Mouse (Mus musculus): ENCODE measurements at regions not wholly inside any gene's neighbourhood (a gene's known extent, or its start where the extent isn't known, plus 50 kb on each side); places are given as distances from the start of the nearest gene placed in this dataset.
A peak's percentile ranks its signal among the peaks of the same experiment; 100 is the strongest.

GRCm38 (mm10) chr2:147292387-147293293, 69.1 kb upstream of the Pax1 start:
- Histone ChIP-seq H3K27me3 (ENCODE audit: control insufficient read depth, insufficient read depth, low read length) (no peaks in the 10 kb centered on the region), H3K4me1 (ENCODE audit: control insufficient read depth, insufficient read depth, low read length) (no peaks in the 10 kb centered on the region), H3K9ac (replicated peaks; ENCODE audit: low read depth, low read length) (no peak overlapping the region), H3K27ac (ENCODE audit: low read depth, low read length) (no peak overlapping the region), H3K4me2 (ENCODE audit: low read depth, low read length) (no peak overlapping the region), H3K36me3 (ENCODE audit: control insufficient read depth, insufficient read depth, low read length) (no peaks in the 10 kb centered on the region), H3K4me3 (ENCODE audit: low read depth, low read length) (no peak overlapping the region), H3K9me3 (ENCODE audit: control insufficient read depth, low read length) (no peaks in the 10 kb centered on the region)
- WGBS: 59% methylated on average over 11 of the region's 11 CpGs
- ATAC-seq (ENCODE audit: low read depth): no peak

GRCm38 (mm10) chr2:147283390-147283789, 78.3 kb upstream of the Pax1 start:
- no peaks in the 10 kb centered on the region for H3K9me3 ChIP-seq (ENCODE audit: control insufficient read depth, low read length)
- H3K36me3 ChIP-seq (ENCODE audit: control insufficient read depth, insufficient read depth, low read length): no peaks in the 10 kb centered on the region
- WGBS: 75% methylated on average over 3 of the region's 3 CpGs
- no peak overlapping the region for H3K4me3 ChIP-seq (ENCODE audit: low read depth, low read length)
- H3K27ac ChIP-seq (ENCODE audit: low read depth, low read length): no peak overlapping the region
- H3K9ac ChIP-seq (replicated peaks; ENCODE audit: low read depth, low read length): no peak overlapping the region
- no peaks in the 10 kb centered on the region for H3K27me3 ChIP-seq (ENCODE audit: control insufficient read depth, insufficient read depth, low read length)
- ATAC-seq (ENCODE audit: low read depth): no peak
- no peaks in the 10 kb centered on the region for H3K4me1 ChIP-seq (ENCODE audit: control insufficient read depth, insufficient read depth, low read length)
- H3K4me2 ChIP-seq (ENCODE audit: low read depth, low read length): no peak overlapping the region

- H3K27me3 ChIP-seq (ENCODE audit: control insufficient read depth, insufficient read depth, low read length): no peaks in the 10 kb centered on the region
- H3K4me1 ChIP-seq (ENCODE audit: control insufficient read depth, insufficient read depth, low read length): no peaks in the 10 kb centered on the region
- H3K9ac ChIP-seq (replicated peaks; ENCODE audit: low read depth, low read length): no peak overlapping the region
- WGBS: 90% methylated on average over 4 of the region's 4 CpGs
- H3K4me3 ChIP-seq (ENCODE audit: low read depth, low read length): no peak overlapping the region
- no peak overlapping the region for H3K4me2 ChIP-seq (ENCODE audit: low read depth, low read length)
- H3K36me3 ChIP-seq (ENCODE audit: control insufficient read depth, insufficient read depth, low read length): no peaks in the 10 kb centered on the region
- no peak for ATAC-seq (ENCODE audit: low read depth)
- H3K9me3 ChIP-seq (ENCODE audit: control insufficient read depth, low read length): no peaks in the 10 kb centered on the region
- H3K27ac ChIP-seq (ENCODE audit: low read depth, low read length): no peak overlapping the region
These were observed 83.6 kb upstream of the Nkx2-2 start for GRCm38 (mm10) chr2:147277636-147278035.

- 57% methylated on average over 1 of the region's 1 CpGs for WGBS
These were observed 75.1 kb upstream of the Nkx2-2 start for GRCm38 (mm10) chr2:147269171-147269570.

GRCm38 (mm10) chr2:147267901-147268300, 73.9 kb upstream of the Nkx2-2 start:
- no peak overlapping the region for H3K4me3 ChIP-seq (ENCODE audit: low read depth, low read length)
- no peak overlapping the region for H3K27ac ChIP-seq (ENCODE audit: low read depth, low read length)
- peaks cover 3% of the 10 kb centered on the region; the same call in 1 of the 2 replicates for H3K4me1 ChIP-seq (ENCODE audit: control insufficient read depth, insufficient read depth, low read length)
- no peak overlapping the region for H3K4me2 ChIP-seq (ENCODE audit: low read depth, low read length)
- no peak overlapping the region for H3K9ac ChIP-seq (replicated peaks; ENCODE audit: low read depth, low read length)
- 44% methylated on average over 5 of the region's 5 CpGs for WGBS
- ATAC-seq (ENCODE audit: low read depth): peak; percentile 41
- H3K27me3 ChIP-seq (ENCODE audit: control insufficient read depth, insufficient read depth, low read length): no peaks in the 10 kb centered on the region
- H3K9me3 ChIP-seq (ENCODE audit: control insufficient read depth, low read length): no peaks in the 10 kb centered on the region
- H3K36me3 ChIP-seq (ENCODE audit: control insufficient read depth, insufficient read depth, low read length): no peaks in the 10 kb centered on the region

More at GRCm38 (mm10) chr2:147269171-147269570, 75.1 kb upstream of the Nkx2-2 start:
- ATAC-seq (ENCODE audit: low read depth): no peak
- H3K27ac ChIP-seq (ENCODE audit: low read depth, low read length): no peak overlapping the region
- H3K4me1 ChIP-seq (ENCODE audit: control insufficient read depth, insufficient read depth, low read length): peaks cover 3% of the 10 kb centered on the region; the same call in 1 of the 2 replicates
- no peaks in the 10 kb centered on the region for H3K9me3 ChIP-seq (ENCODE audit: control insufficient read depth, low read length)
- no peak overlapping the region for H3K9ac ChIP-seq (replicated peaks; ENCODE audit: low read depth, low read length)
- no peaks in the 10 kb centered on the region for H3K36me3 ChIP-seq (ENCODE audit: control insufficient read depth, insufficient read depth, low read length)
- H3K4me2 ChIP-seq (ENCODE audit: low read depth, low read length): no peak overlapping the region
- H3K4me3 ChIP-seq (ENCODE audit: low read depth, low read length): no peak overlapping the region
- H3K27me3 ChIP-seq (ENCODE audit: control insufficient read depth, insufficient read depth, low read length): no peaks in the 10 kb centered on the region

- Histone ChIP-seq H3K4me2 (ENCODE audit: low read depth, low read length) (no peak overlapping the region), H3K27ac (ENCODE audit: low read depth, low read length) (no peak overlapping the region), H3K4me1 (ENCODE audit: control insufficient read depth, insufficient read depth, low read length) (peaks cover 3% of the 10 kb centered on the region; the same call in 1 of the 2 replicates), H3K9me3 (ENCODE audit: control insufficient read depth, low read length) (no peaks in the 10 kb centered on the region), H3K36me3 (ENCODE audit: control insufficient read depth, insufficient read depth, low read length) (no peaks in the 10 kb centered on the region), H3K4me3 (ENCODE audit: low read depth, low read length) (no peak overlapping the region), H3K9ac (replicated peaks; ENCODE audit: low read depth, low read length) (no peak overlapping the region), H3K27me3 (ENCODE audit: control insufficient read depth, insufficient read depth, low read length) (no peaks in the 10 kb centered on the region)
- whole genome bisulfite sequencing: 97% methylated on average over 3 of the region's 3 CpGs
- peak; percentile 9; the same call in 1 of the 2 replicates for ATAC-seq (ENCODE audit: low read depth)
These were observed 73.2 kb upstream of the Nkx2-2 start for GRCm38 (mm10) chr2:147267257-147267656.

- Histone ChIP-seq H3K36me3 (ENCODE audit: control insufficient read depth, insufficient read depth, low read length) (no peaks in the 10 kb centered on the region), H3K4me2 (ENCODE audit: low read depth, low read length) (no peak overlapping the region), H3K27ac (ENCODE audit: low read depth, low read length) (no peak overlapping the region), H3K9ac (replicated peaks; ENCODE audit: low read depth, low read length) (no peak overlapping the region), H3K9me3 (ENCODE audit: control insufficient read depth, low read length) (no peaks in the 10 kb centered on the region), H3K4me1 (ENCODE audit: control insufficient read depth, insufficient read depth, low read length) (no peaks in the 10 kb centered on the region), H3K27me3 (ENCODE audit: control insufficient read depth, insufficient read depth, low read length) (no peaks in the 10 kb centered on the region), H3K4me3 (ENCODE audit: low read depth, low read length) (no peak overlapping the region)
- 23% methylated on average over 6 of the region's 6 CpGs for WGBS
- ATAC-seq (ENCODE audit: low read depth): no peak; the same call in 1 of the 2 replicates
These were observed 62.7 kb upstream of the Nkx2-2 start for GRCm38 (mm10) chr2:147256696-147257095.

GRCm38 (mm10) chr2:147254944-147255343, 60.9 kb upstream of the Nkx2-2 start:
- no peaks in the 10 kb centered on the region for H3K36me3 ChIP-seq (ENCODE audit: control insufficient read depth, insufficient read depth, low read length)
- ATAC-seq (ENCODE audit: low read depth): no peak
- no peak overlapping the region for H3K27ac ChIP-seq (ENCODE audit: low read depth, low read length)
- no peaks in the 10 kb centered on the region for H3K27me3 ChIP-seq (ENCODE audit: control insufficient read depth, insufficient read depth, low read length)
- H3K4me2 ChIP-seq (ENCODE audit: low read depth, low read length): no peak overlapping the region
- no peaks in the 10 kb centered on the region for H3K9me3 ChIP-seq (ENCODE audit: control insufficient read depth, low read length)
- H3K9ac ChIP-seq (replicated peaks; ENCODE audit: low read depth, low read length): no peak overlapping the region
- WGBS: 86% methylated on average over 3 of the region's 3 CpGs
- H3K4me3 ChIP-seq (ENCODE audit: low read depth, low read length): no peak overlapping the region
- no peaks in the 10 kb centered on the region for H3K4me1 ChIP-seq (ENCODE audit: control insufficient read depth, insufficient read depth, low read length)

GRCm38 (mm10) chr2:147254137-147254536, 60.1 kb upstream of the Nkx2-2 start:
- WGBS: 43% methylated on average over 5 of the region's 5 CpGs
- Histone ChIP-seq H3K27ac (ENCODE audit: low read depth, low read length) (no peak overlapping the region), H3K4me1 (ENCODE audit: control insufficient read depth, insufficient read depth, low read length) (no peaks in the 10 kb centered on the region), H3K9ac (replicated peaks; ENCODE audit: low read depth, low read length) (no peak overlapping the region), H3K4me3 (ENCODE audit: low read depth, low read length) (no peak overlapping the region), H3K36me3 (ENCODE audit: control insufficient read depth, insufficient read depth, low read length) (no peaks in the 10 kb centered on the region), H3K9me3 (ENCODE audit: control insufficient read depth, low read length) (no peaks in the 10 kb centered on the region), H3K4me2 (ENCODE audit: low read depth, low read length) (no peak overlapping the region), H3K27me3 (ENCODE audit: control insufficient read depth, insufficient read depth, low read length) (no peaks in the 10 kb centered on the region)
- ATAC-seq (ENCODE audit: low read depth): peak; percentile 56; the same call in 1 of the 2 replicates
